Mouse (Mus musculus) layer of hippocampus, postnatal 36 days (tissue): ENCODE data around the gene P2ry2. TPM values are rescaled to one million over a fixed set of nuclear protein-coding genes. Genes with fewer than 3 reads are reported as not detected.

Source experiments
- total RNA-seq, 2 experiments: library from RNA; stranded (reverse); gene quantifications; 2 replicates each; pipeline ENCODE4 v1.2.3; 2021

The P2ry2 gene
- total RNA-seq, 2 experiments from 2014 or later = 0.66 to 0.97 TPM

Other genes with a start within 250 kb of the P2ry2 start
- gene Relt, start 149.4 kb downstream of the P2ry2 start, total RNA-seq = 10 to 100 TPM; 11.5 to 11.8 TPM
- gene Arhgef17, start 80.8 kb downstream of the P2ry2 start, total RNA-seq = 100 to 1,000 TPM; 152 to 158 TPM
- 1 to 10 TPM; 3.2 to 3.5 TPM for gene P2ry6, start 38.2 kb downstream of the P2ry2 start, total RNA-seq
- gene Fchsd2, start 80.0 kb upstream of the P2ry2 start, total RNA-seq = 10 to 100 TPM; 39.2 to 40.5 TPM